Mouse (Mus musculus) heart, embryonic 13.5 days (tissue): ENCODE data around the gene Pxn. TPM values are rescaled to one million over a fixed set of nuclear protein-coding genes. Genes with fewer than 3 reads are reported as not detected.

Experiments used
- ATAC-seq: fragments of 200-750 bp; cut with Nextera tagmentation; 2 replicates; pipeline ENCODE4 v1.8.0; 2017; ENCODE audit warnings: moderate TSS enrichment; ENCODE audit not compliant: insufficient number of reproducible peaks, low FRiP score, low TSS enrichment; ENCODE audit errors: extremely low read depth
- H3K27ac ChIP-seq: fragments of 300-500 bp; sonication (generic); replicated peaks from 2 replicates; pipeline ENCODE4 v1.5.1; 2015; ENCODE audit warnings: moderate library complexity, mild to moderate bottlenecking, inconsistent platforms
- H3K27me3 ChIP-seq: fragments of 300-500 bp; sonication (generic); replicated peaks from 2 replicates; pipeline ENCODE4 v1.6.1; 2015; ENCODE audit warnings: mild to moderate bottlenecking, inconsistent platforms
- H3K36me3 ChIP-seq: fragments of 300-500 bp; sonication (generic); 2 replicates; pipeline ENCODE4 v1.6.1; 2015; ENCODE audit warnings: mild to moderate bottlenecking, inconsistent platforms
- H3K4me1 ChIP-seq: fragments of 300-500 bp; sonication (generic); 2 replicates; pipeline ENCODE4 v1.6.1; 2015; ENCODE audit warnings: inconsistent platforms
- H3K4me2 ChIP-seq: fragments of 300-500 bp; sonication (generic); 2 replicates; pipeline ENCODE4 v1.6.1; 2015; ENCODE audit warnings: inconsistent platforms, mild to moderate bottlenecking, moderate library complexity
- H3K4me3 ChIP-seq: fragments of 300-500 bp; sonication (generic); 2 replicates; pipeline ENCODE4 v1.5.1; 2015; ENCODE audit warnings: moderate library complexity, mild to moderate bottlenecking, inconsistent platforms
- H3K9ac ChIP-seq: fragments of 300-500 bp; sonication (generic); 2 replicates; pipeline ENCODE4 v1.6.1; 2015; ENCODE audit warnings: inconsistent platforms, mild to moderate bottlenecking, moderate library complexity
- H3K9me3 ChIP-seq: fragments of 300-500 bp; sonication (generic); 2 replicates; pipeline ENCODE4 v1.6.1; 2016; ENCODE audit warnings: inconsistent platforms
- WGBS: fragments of 180-500 bp; shearing (Covaris S2); methylation state at CpG from one replicate; pipeline ENCODE4 v1.1.7; 2015; ENCODE audit warnings: mixed read lengths; 5-methylcytosine and 5-hydroxymethylcytosine counted together
- polyA plus RNA-seq: library from polyadenylated mRNA; unstranded; fragments of >200 nt; fragmentation: Nextera tagmentation; extraction: Ambion mirVana; gene quantifications from 2 replicates; pipeline ENCODE4 v1.2.1, GENCODE M21; 2015

The Pxn gene
- polyA plus RNA-seq, 1 experiment from 2014 or later = 31.7 TPM

DNA sequence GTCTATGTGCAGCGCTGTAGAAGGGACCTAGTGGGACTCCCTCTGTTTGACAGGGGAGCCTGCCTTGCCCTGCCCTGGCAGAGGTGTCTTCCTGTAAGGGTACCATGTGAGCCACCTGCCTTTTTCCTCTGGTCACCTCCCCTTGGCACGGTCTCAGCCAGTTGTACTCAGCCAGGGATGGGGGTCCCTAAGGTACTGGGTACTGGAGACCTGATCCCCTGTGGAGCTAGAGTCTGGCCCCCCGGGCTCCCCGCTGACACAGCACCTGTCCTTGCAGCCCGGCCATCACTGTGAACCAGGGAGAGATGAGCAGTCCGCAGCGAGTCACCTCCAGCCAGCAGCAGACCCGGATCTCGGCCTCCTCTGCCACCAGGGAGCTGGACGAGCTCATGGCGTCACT, 40.1 kb downstream of the Pxn start:
- WGBS = 68% methylated on average over 11 of the region's 11 CpGs
- H3K4me3 ChIP-seq = no peak overlapping the region
- no peaks in the 10 kb centered on the region for H3K27me3 ChIP-seq
- 0 out of 2 replicates have a peak overlapping the region, but pooled peaks have one; percentile 12 for H3K27ac ChIP-seq
- peaks cover 74% of the 10 kb centered on the region for H3K36me3 ChIP-seq
- H3K9me3 ChIP-seq = no peaks in the 10 kb centered on the region
- H3K4me1 ChIP-seq = peaks cover 44% of the 10 kb centered on the region
- H3K4me2 ChIP-seq = no peak overlapping the region
- H3K9ac ChIP-seq = peak overlapping the region; percentile 33
- ATAC-seq = no peak

DNA sequence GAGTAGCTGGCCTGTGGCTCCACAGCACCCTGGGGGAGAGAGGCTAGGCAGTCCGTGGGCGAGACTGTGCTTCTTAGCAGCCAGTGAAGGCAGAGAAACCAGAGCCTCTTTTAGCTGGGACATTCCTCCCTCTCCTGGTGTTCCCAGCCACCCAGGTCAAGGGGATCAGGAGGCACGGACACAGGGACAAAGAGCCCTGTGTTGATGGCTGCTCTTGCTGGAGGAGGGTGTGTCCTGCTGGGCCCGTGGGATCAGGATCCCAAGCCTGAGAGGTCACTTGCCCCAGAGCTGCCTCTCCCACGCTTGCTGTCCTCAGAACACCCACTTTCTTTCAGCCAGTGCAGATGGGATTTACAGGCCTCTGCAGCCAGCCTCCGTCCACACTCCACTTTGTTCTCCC, 40.5 kb downstream of the Pxn start:
- H3K9ac ChIP-seq = peak overlapping the region; percentile 33
- peaks cover 79% of the 10 kb centered on the region for H3K36me3 ChIP-seq
- peaks cover 43% of the 10 kb centered on the region for H3K4me1 ChIP-seq
- no peak overlapping the region for H3K4me3 ChIP-seq
- no peaks in the 10 kb centered on the region for H3K9me3 ChIP-seq
- H3K4me2 ChIP-seq = no peak overlapping the region
- WGBS = 48% methylated on average over 6 of the region's 6 CpGs
- ATAC-seq = no peak
- peak overlapping the region; percentile 12; the same call in 1 of the 2 replicates for H3K27ac ChIP-seq
- H3K27me3 ChIP-seq = no peaks in the 10 kb centered on the region

DNA sequence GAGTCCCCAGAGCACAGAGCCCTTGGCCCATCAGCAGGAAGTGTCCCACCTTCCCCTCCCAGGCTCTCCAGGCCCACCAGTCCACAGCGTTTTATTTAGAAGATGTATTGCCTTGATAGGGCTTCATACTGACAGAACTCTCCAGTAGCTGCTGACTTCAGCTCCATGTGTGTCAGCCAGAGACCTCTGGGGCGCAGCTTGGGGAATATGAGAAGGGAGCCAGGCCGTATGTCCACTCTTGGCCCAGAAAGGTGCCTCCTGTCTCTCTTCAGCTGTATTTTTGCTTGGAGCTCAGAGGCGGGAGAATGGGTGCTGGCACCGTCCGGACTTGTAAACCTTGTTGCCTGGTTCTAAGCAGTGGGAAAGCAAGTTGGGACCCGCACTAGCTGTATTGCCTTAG, 40.9 kb downstream of the Pxn start:
- peak overlapping the region; percentile 12; the same call in 1 of the 2 replicates for H3K27ac ChIP-seq
- peak overlapping the region; percentile 33; the same call in 1 of the 2 replicates for H3K9ac ChIP-seq

DNA sequence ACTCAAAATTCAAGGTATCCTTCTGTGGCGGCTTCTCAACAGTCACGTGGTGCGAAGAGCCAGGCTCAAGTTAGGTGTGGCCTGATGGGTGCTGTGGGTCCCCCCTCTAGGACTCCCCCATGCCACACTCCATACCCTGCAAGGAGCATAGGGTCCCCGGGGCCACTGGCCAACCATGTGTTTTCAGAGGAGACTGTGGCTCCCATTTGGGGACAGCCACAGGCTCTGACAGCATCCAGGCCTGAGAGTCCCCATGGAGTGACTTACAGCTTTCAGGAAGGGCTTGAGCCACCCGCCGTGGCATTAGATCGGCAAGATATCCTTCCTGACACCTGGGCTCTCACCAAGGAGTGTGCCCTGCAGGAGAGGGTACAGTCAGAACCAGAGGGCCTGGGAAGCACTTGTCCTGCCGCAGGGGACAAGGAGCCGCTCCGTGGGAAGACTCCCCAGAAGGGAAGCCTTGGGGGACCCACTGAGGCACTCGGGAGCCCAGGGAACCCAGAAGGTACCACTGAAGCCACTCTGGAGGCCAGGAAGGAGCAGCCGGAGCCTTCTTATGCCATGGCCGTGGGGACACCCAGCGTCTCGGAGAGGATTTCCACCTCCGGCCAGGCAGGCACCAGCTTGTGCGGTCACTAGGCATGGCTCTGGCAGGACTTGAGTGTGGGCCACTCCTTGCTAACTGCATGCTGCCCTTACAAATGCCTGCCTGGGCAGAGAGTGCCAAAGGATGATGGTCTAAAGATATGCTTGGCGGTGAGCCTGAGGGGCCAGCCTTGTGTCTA, 42.2 kb downstream of the Pxn start:
- Histone ChIP-seq H3K36me3 (peaks cover 96% of the 10 kb centered on the region), H3K27me3 (no peaks in the 10 kb centered on the region), H3K4me1 (peaks cover 26% of the 10 kb centered on the region), H3K9ac (no peak overlapping the region), H3K9me3 (no peaks in the 10 kb centered on the region), H3K4me2 (no peak overlapping the region), H3K27ac (no peak overlapping the region), H3K4me3 (no peak overlapping the region)
- 82% methylated on average over 18 of the region's 18 CpGs for WGBS
- ATAC-seq = no peak

More for the DNA sequence above, 40.9 kb downstream of the Pxn start:
- Histone ChIP-seq H3K36me3 (peaks cover 83% of the 10 kb centered on the region), H3K4me1 (peaks cover 39% of the 10 kb centered on the region), H3K9me3 (no peaks in the 10 kb centered on the region), H3K4me3 (no peak overlapping the region), H3K4me2 (no peak overlapping the region), H3K27me3 (no peaks in the 10 kb centered on the region)
- ATAC-seq = no peak
- 81% methylated on average over 7 of the region's 7 CpGs for WGBS

DNA sequence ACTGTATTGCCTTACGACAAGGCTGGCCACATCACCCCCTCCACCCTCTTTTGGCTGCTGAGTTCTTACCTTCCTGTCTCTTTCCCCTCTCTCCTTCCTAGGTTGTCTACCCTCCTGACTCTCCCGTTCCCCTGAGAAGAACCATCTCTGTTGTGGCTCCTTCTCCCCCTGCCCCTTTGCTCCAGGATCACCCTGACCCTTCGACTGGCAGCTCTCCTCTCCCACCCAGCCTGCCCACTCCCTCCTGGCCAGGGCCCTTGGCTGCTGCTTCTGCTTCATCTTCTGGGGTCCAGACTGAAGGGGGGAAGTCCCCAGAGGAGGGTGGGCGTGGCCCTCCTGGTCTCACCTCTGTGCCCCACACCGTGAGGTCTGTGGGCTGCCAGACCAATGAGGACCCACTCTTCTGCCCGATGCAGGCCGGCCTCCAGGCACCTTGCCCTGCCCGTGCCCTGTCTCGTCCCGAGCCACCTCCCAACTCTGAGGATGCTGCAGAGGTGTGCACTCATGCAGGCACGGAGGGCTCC, 44.1 kb downstream of the Pxn start:
- Histone ChIP-seq H3K4me3 (no peak overlapping the region), H3K27me3 (no peaks in the 10 kb centered on the region), H3K9me3 (no peaks in the 10 kb centered on the region), H3K4me2 (no peak overlapping the region), H3K27ac (no peak overlapping the region), H3K36me3 (peaks cover 100% of the 10 kb centered on the region), H3K9ac (no peak overlapping the region), H3K4me1 (peaks cover 13% of the 10 kb centered on the region)
- no peak for ATAC-seq
- WGBS = 72% methylated on average over 11 of the region's 11 CpGs

DNA sequence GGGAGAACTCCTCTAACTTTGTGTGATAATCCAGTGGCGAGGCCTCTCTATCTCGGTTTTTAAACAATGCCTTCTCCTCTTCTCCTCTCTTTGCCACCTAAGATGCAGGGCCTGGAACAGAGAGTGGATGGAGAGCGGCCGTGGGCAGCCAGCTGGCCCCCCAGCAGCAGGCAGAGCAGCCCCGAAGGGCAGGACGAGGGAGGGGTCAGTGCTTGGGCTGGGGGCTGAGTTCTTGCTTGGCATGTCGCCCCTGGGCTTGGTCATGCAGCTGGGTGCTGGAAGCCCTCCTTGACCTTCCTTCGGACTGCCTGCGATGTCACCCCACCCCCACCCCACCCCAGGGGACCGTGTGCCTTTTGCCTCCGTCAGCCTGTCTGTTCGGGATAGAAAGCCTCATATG, 44.9 kb downstream of the Pxn start:
- H3K4me3 ChIP-seq = no peak overlapping the region
- H3K9ac ChIP-seq = no peak overlapping the region
- peaks cover 16% of the 10 kb centered on the region for H3K4me1 ChIP-seq
- peaks cover 92% of the 10 kb centered on the region for H3K36me3 ChIP-seq
- H3K9me3 ChIP-seq = no peaks in the 10 kb centered on the region
- no peak overlapping the region for H3K27ac ChIP-seq
- ATAC-seq = no peak
- H3K27me3 ChIP-seq = no peaks in the 10 kb centered on the region
- WGBS = 68% methylated on average over 11 of the region's 12 CpGs
- no peak overlapping the region for H3K4me2 ChIP-seq

DNA sequence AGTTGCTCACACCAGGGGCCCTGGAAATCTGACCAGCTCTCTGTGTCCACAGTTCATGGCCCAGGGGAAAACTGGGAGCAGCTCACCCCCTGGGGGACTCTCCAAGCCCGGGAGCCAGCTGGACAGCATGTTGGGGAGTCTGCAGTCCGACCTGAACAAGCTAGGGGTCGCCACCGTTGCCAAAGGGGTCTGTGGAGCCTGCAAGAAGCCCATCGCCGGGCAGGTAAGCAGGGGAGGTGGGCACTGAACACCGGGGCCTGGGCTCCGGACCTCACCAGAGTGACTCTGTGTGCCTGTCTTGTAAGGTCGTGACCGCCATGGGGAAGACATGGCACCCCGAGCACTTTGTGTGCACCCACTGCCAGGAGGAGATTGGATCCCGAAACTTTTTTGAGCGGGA, 45.3 kb downstream of the Pxn start:
- no peak overlapping the region for H3K4me3 ChIP-seq
- no peak overlapping the region for H3K4me2 ChIP-seq
- H3K27me3 ChIP-seq = no peaks in the 10 kb centered on the region
- H3K9ac ChIP-seq = no peak overlapping the region; the same call in 1 of the 2 replicates
- peaks cover 88% of the 10 kb centered on the region for H3K36me3 ChIP-seq
- no peak overlapping the region for H3K27ac ChIP-seq
- peaks cover 12% of the 10 kb centered on the region for H3K4me1 ChIP-seq
- WGBS = 77% methylated on average over 13 of the region's 13 CpGs
- no peaks in the 10 kb centered on the region for H3K9me3 ChIP-seq
- no peak for ATAC-seq

DNA sequence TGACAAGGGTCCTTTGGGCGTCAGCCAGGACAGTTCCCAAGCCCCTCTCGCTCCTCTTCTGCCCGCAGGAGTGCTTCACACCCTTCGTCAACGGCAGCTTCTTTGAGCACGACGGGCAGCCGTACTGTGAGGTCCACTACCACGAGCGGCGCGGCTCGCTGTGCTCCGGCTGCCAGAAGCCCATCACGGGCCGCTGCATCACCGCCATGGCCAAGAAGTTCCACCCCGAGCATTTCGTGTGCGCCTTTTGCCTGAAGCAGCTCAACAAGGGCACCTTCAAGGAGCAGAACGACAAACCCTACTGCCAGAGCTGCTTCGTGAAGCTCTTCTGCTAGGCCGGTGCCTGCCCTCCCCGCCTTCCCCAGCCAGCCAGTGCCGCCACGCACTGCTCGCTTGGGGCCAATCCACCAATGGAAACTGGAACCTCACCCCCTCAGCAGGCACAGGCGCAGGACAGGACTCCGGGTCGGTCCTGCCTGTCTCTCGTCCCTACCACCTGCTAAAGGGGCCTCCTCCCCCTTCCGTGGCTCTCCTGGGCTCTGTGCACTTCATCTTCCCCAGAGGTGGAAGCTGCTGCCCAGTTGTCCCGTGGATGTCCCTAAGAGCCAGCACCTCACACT, 47.4 kb downstream of the Pxn start:
- no peak overlapping the region for H3K4me3 ChIP-seq
- H3K9me3 ChIP-seq = no peaks in the 10 kb centered on the region
- peaks cover 4% of the 10 kb centered on the region; the same call in 1 of the 2 replicates for H3K4me1 ChIP-seq
- H3K27me3 ChIP-seq = no peaks in the 10 kb centered on the region
- peaks cover 66% of the 10 kb centered on the region for H3K36me3 ChIP-seq
- no peak overlapping the region for H3K9ac ChIP-seq
- 83% methylated on average over 33 of the region's 33 CpGs for WGBS
- H3K27ac ChIP-seq = no peak overlapping the region
- no peak overlapping the region for H3K4me2 ChIP-seq
- no peak for ATAC-seq

DNA sequence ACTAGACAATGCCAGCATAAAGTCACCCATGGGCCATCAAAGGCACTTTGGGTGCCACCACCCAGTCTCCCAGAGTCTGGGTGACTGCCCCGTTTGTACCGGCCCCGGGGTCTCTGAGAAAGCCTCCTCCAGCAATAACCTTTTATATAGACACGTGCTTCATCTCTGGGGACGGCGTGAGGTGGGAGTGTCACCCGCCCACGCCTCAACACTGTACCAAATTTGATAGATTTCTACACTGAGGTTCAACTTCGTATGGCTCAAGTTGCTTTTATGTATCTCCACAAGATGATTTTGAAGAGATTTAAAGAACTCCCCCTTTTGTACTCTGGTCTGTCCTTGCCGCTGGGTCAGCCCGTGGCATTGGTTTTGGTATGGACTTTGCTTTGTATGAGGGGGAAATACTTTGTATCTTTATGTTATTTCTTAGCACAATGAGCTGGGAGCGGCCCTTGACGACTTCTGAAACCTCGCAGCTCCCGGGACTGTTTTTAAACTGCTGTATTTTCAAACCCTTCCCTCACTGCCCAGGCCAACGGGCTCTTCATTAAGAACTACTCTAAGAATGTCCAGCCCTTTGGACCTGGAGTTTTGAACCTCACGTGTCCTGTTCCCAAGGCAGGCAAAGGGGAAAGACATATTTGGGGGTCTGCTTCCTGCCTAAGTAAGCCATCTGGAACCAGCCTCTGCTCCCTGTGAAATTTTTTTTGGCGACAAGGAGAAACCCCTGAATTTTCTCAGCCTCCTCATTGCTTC, 48.2 kb downstream of the Pxn start:
- peaks cover 58% of the 10 kb centered on the region for H3K36me3 ChIP-seq
- H3K4me3 ChIP-seq = no peak overlapping the region
- no peaks in the 10 kb centered on the region for H3K27me3 ChIP-seq
- H3K4me2 ChIP-seq = no peak overlapping the region
- peaks cover 4% of the 10 kb centered on the region; the same call in 1 of the 2 replicates for H3K4me1 ChIP-seq
- no peaks in the 10 kb centered on the region for H3K9me3 ChIP-seq
- no peak for ATAC-seq
- WGBS = 85% methylated on average over 18 of the region's 18 CpGs
- H3K9ac ChIP-seq = no peak overlapping the region
- H3K27ac ChIP-seq = no peak overlapping the region; the same call in 1 of the 2 replicates

DNA sequence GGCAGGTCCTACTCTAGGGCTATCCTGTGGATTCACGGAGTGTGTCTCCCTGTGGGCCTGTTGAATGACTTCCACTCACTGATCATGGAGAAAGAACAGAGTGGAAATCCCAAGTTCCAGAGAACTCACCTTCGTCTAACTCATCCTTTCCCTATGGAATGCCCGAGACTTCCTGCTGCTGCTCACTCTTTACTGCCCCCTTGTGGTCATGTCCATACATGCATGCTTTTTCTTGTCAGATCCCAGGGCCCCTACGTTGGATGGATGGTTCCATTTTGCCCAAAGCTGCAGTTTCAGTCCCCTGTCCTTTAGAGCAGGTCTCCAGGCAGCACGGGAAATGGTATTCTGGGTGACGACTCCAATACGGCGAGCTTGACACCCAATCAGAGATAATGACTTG, 49.7 kb downstream of the Pxn start:
- Histone ChIP-seq H3K4me2 (no peak overlapping the region), H3K4me1 (peaks cover 16% of the 10 kb centered on the region), H3K27me3 (no peaks in the 10 kb centered on the region), H3K36me3 (peaks cover 52% of the 10 kb centered on the region), H3K9ac (no peak overlapping the region), H3K27ac (no peak overlapping the region), H3K4me3 (no peak overlapping the region), H3K9me3 (no peaks in the 10 kb centered on the region)
- WGBS = 8% methylated on average over 8 of the region's 8 CpGs
- ATAC-seq = no peak

DNA sequence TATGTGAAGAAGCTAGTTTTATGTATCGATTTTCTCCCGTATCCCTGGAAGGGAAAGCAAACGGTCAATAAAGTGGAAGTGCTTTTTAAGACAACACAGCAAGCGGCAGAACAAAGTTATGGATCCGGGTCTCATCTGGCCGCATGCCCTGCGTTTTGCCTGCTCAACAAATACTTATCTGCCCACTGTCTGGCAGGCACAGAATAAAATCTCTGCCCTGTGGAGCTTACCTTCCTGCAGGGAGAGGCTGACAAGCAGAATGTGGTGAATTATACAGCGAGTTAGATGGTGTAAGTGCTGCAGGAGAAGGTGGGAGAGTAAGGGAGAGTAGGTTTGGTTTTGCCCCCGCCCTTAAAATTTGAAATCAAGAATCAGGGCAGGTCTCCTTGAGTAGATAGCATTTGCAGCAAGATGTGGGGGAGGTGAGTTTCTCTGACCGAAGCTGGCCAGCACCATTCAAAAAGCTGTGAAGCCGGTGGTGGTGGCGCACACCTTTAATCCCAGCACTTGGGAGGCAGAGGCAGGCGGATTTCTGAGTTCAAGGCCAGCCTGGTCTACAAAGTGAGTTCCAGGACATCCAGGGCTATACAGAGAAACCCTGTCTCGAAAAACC, 51.8 kb downstream of the Pxn start:
- no peaks in the 10 kb centered on the region for H3K9me3 ChIP-seq
- no peak overlapping the region for H3K4me2 ChIP-seq
- no peak overlapping the region for H3K4me3 ChIP-seq
- WGBS = 82% methylated on average over 14 of the region's 14 CpGs
- H3K36me3 ChIP-seq = peaks cover 52% of the 10 kb centered on the region
- H3K9ac ChIP-seq = no peak overlapping the region
- H3K4me1 ChIP-seq = peaks cover 33% of the 10 kb centered on the region
- no peak overlapping the region for H3K27ac ChIP-seq
- ATAC-seq = no peak
- no peaks in the 10 kb centered on the region for H3K27me3 ChIP-seq
